In genomic region chr2:168508469-168509198, GRCm38 (mm10) we compare ENCODE assay signal across 31 mouse cellular contexts.
"Had no signal": no experiment of that assay in that cellular context is flagged by ENCODE, and none has a peak within 500 bp of the region (broad histone marks: within the 10 kb centered on the region; RNA-seq: fewer than 3 reads in every experiment).

No protein-coding gene starts in this region.

- H3K27ac ChIP-seq: left cerebral cortex, adult 2 months; limb, embryonic 12.5 days; limb, embryonic 13.5 days; limb, embryonic 15.5 days; liver, embryonic 12.5 days; liver, embryonic 13.5 days; liver, embryonic 14.5 days; liver, embryonic 15.5 days; lung, embryonic 15.5 days; macrophage; midbrain, embryonic 10.5 days; midbrain, embryonic 12.5 days; midbrain, embryonic 13.5 days; midbrain, embryonic 15.5 days; neural tube, embryonic 12.5 days had no signal

- H3K9me3 ChIP-seq: limb, embryonic 13.5 days; limb, embryonic 15.5 days; liver, embryonic 13.5 days; liver, embryonic 15.5 days; lung, embryonic 15.5 days; midbrain, embryonic 12.5 days; midbrain, embryonic 13.5 days; midbrain, embryonic 15.5 days; neural tube, embryonic 12.5 days had no signal

- H3K9ac ChIP-seq: limb, embryonic 12.5 days; limb, embryonic 13.5 days; limb, embryonic 15.5 days; liver, embryonic 12.5 days; liver, embryonic 13.5 days; liver, embryonic 14.5 days; liver, embryonic 15.5 days; liver, postnatal 0 days; lung, embryonic 14.5 days; lung, embryonic 15.5 days; midbrain, embryonic 12.5 days; midbrain, embryonic 13.5 days; midbrain, embryonic 15.5 days; neural tube, embryonic 12.5 days had no signal

- H3K4me1 ChIP-seq: liver, embryonic 12.5 days; liver, embryonic 13.5 days; liver, embryonic 15.5 days; lung, embryonic 15.5 days; midbrain, embryonic 12.5 days; midbrain, embryonic 13.5 days; midbrain, embryonic 15.5 days; neural tube, embryonic 12.5 days had no signal

- H3K36me3 ChIP-seq: limb, embryonic 12.5 days; liver, embryonic 12.5 days; liver, embryonic 13.5 days; liver, embryonic 15.5 days; lung, embryonic 15.5 days; midbrain, embryonic 10.5 days; midbrain, embryonic 12.5 days; midbrain, embryonic 13.5 days; midbrain, embryonic 15.5 days; neural tube, embryonic 12.5 days had no signal

- H3K4me3 ChIP-seq: left cerebral cortex, adult 2 months; limb, embryonic 12.5 days; limb, embryonic 13.5 days; limb, embryonic 15.5 days; liver, embryonic 12.5 days; liver, embryonic 13.5 days; liver, embryonic 15.5 days; lung, embryonic 15.5 days; megakaryocyte, embryonic 14.5 days; midbrain, embryonic 10.5 days; midbrain, embryonic 12.5 days; midbrain, embryonic 13.5 days; midbrain, embryonic 15.5 days; myocyte; neural tube, embryonic 12.5 days had no signal

- H3K27me3 ChIP-seq: limb, embryonic 12.5 days; limb, embryonic 13.5 days; limb, embryonic 15.5 days; liver, embryonic 13.5 days; liver, embryonic 15.5 days; lung, embryonic 15.5 days; midbrain, embryonic 12.5 days; midbrain, embryonic 13.5 days; midbrain, embryonic 15.5 days; neural tube, embryonic 12.5 days had no signal

- DNase-seq: left cerebral cortex, postnatal 4 days; liver; liver, embryonic 13.5 days; liver, postnatal 0 days; lung, adult 2 months; lung, embryonic 14.5 days; lung, postnatal 10 days; lung, postnatal 14 days; lung, postnatal 36 days; lung, postnatal 4 days; midbrain, embryonic 14.5 days had no signal

- H3K4me2 ChIP-seq: limb, embryonic 12.5 days; limb, embryonic 13.5 days; limb, embryonic 15.5 days; liver, embryonic 11.5 days; liver, embryonic 12.5 days; liver, embryonic 13.5 days; liver, embryonic 15.5 days; lung, embryonic 14.5 days; lung, embryonic 15.5 days; midbrain, embryonic 11.5 days; midbrain, embryonic 12.5 days; midbrain, embryonic 13.5 days; midbrain, embryonic 15.5 days; neural tube, embryonic 12.5 days had no signal

- ATAC-seq: liver, embryonic 12.5 days; liver, postnatal 0 days; lung, postnatal 0 days; midbrain, embryonic 13.5 days; midbrain, embryonic 15.5 days; midbrain, embryonic 16.5 days had no signal
